Comparison of ENCODE assay signal across 16 mouse cellular contexts in genomic region chr9:62357593-62357992, GRCm38 (mm10).
"Had no signal": no experiment of that assay in that cellular context is flagged by ENCODE, and none has a peak within 500 bp of the region (broad histone marks: within the 10 kb centered on the region; RNA-seq: fewer than 3 reads in every experiment).

No protein-coding gene starts in this region.

- DNase-seq: kidney, adult 18-20 months; kidney, adult 9 months; kidney, postnatal 14 days; kidney, postnatal 4 days; lung, adult 2 months; thymus, postnatal 25 days had no signal

- H3K9ac ChIP-seq: limb, embryonic 13.5 days; liver, embryonic 14.5 days; midbrain, embryonic 12.5 days; midbrain, embryonic 15.5 days; neural tube, embryonic 12.5 days; neural tube, embryonic 15.5 days had no signal

- ATAC-seq: inflammation-experienced regulatory T-cells, adult 6 months; intestine, embryonic 16.5 days; midbrain, embryonic 15.5 days had no signal

- H3K27me3 ChIP-seq: limb, embryonic 13.5 days; midbrain, embryonic 15.5 days; neural tube, embryonic 12.5 days; neural tube, embryonic 15.5 days had no signal

- H3K4me3 ChIP-seq: limb, embryonic 10.5 days; limb, embryonic 13.5 days; midbrain, embryonic 12.5 days; midbrain, embryonic 15.5 days; neural tube, embryonic 12.5 days; neural tube, embryonic 15.5 days had no signal

- H3K36me3 ChIP-seq: midbrain, embryonic 15.5 days had no signal

- H3K4me2 ChIP-seq: limb, embryonic 13.5 days; midbrain, embryonic 12.5 days; midbrain, embryonic 15.5 days; neural tube, embryonic 12.5 days; neural tube, embryonic 15.5 days had no signal

- H3K27ac ChIP-seq: limb, embryonic 10.5 days; limb, embryonic 13.5 days; liver, embryonic 14.5 days; macrophage; midbrain, embryonic 12.5 days; midbrain, embryonic 15.5 days; neural tube, embryonic 12.5 days; neural tube, embryonic 15.5 days had no signal

- H3K9me3 ChIP-seq: limb, embryonic 10.5 days; limb, embryonic 13.5 days; midbrain, embryonic 12.5 days; midbrain, embryonic 15.5 days; neural tube, embryonic 12.5 days; neural tube, embryonic 15.5 days had no signal
